ENCODE assay signal across 10 mouse cellular contexts in the genomic region with DNA sequence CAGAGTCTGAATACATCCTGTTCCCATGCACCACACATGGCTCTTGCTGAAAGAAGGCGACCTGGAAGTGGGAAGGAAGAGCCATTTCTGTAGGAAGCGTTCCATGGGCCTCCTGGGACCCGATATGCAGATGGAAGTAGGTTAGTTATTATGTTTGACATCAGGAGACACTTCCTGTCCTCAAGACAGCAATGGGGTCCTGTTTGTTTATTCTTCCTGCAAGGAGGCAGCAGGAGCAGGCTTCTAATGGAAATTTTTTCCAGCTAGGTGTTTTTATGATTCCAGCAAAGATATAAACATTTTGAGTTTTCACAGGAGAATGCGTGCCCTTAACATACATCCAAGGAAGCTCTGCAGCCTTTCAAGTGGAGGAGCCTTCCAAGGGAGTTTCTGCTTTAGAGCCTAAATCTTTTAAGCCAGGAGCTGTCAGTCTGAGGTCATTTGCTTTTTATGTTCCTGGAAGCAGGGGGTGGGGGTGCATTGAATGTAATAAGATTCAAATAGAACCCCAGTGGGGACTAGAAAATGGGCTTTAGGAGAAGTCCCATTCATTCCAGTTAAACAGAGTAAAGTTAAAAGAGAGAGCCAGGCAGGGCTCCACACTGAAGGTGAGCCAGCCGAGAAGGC.
DNase-seq lines count a peak whose midpoint lies in the region; ATAC-seq lines count a peak whose summit lies in the region.
"Had no signal": no experiment of that assay in that cellular context is flagged by ENCODE, and none has a peak within 500 bp of the region (broad histone marks: within the 10 kb centered on the region; RNA-seq: fewer than 3 reads in every experiment).

No protein-coding gene starts in this region.

- H3K27ac ChIP-seq in intestine, embryonic 15.5 days = peak overlapping the region; percentile 32; the same call in 1 of the 2 replicates
- no peak overlapping the region for H3K27ac ChIP-seq in intestine, embryonic 16.5 days (ENCODE audit: low read length)
- peak overlapping the region; percentile 76; the same call in 1 of the 2 replicates for H3K27ac ChIP-seq in forebrain, embryonic 14.5 days (ENCODE audit: low read depth, low read length)
- peak overlapping the region; percentile 86 for H3K27ac ChIP-seq in midbrain, embryonic 10.5 days (replicated peaks)
- H3K27ac ChIP-seq: embryonic facial prominence, embryonic 15.5 days had no signal

- no peaks in the 10 kb centered on the region for H3K9me3 ChIP-seq in intestine, embryonic 15.5 days
- H3K9me3 ChIP-seq in intestine, embryonic 16.5 days (ENCODE audit: control insufficient read depth, low read length) = no peaks in the 10 kb centered on the region
- H3K9me3 ChIP-seq in forebrain, embryonic 14.5 days (replicated peaks; ENCODE audit: control insufficient read depth, low read length) = no peaks in the 10 kb centered on the region
- H3K9me3 ChIP-seq in midbrain, embryonic 10.5 days (replicated peaks) = no peaks in the 10 kb centered on the region
- H3K9me3 ChIP-seq: embryonic facial prominence, embryonic 15.5 days had no signal

- WGBS in intestine, embryonic 15.5 days = 31% methylated on average over 5 of the region's 5 CpGs
- WGBS in intestine, embryonic 16.5 days = 22% methylated on average over 5 of the region's 5 CpGs
- 6% methylated on average over 5 of the region's 5 CpGs for WGBS in forebrain, embryonic 14.5 days
- WGBS in midbrain, embryonic 10.5 days = 20% methylated on average over 5 of the region's 5 CpGs

- no peak overlapping the region for H3K9ac ChIP-seq in intestine, embryonic 15.5 days
- no peak overlapping the region for H3K9ac ChIP-seq in intestine, embryonic 16.5 days (ENCODE audit: low read depth, low read length)
- H3K9ac ChIP-seq in forebrain, embryonic 14.5 days (ENCODE audit: low read length) = no peak overlapping the region
- H3K9ac ChIP-seq: embryonic facial prominence, embryonic 15.5 days had no signal

- H3K4me2 ChIP-seq in intestine, embryonic 15.5 days (replicated peaks) = no peak overlapping the region
- H3K4me2 ChIP-seq in intestine, embryonic 16.5 days (ENCODE audit: low read depth, low read length) = no peak overlapping the region
- H3K4me2 ChIP-seq in forebrain, embryonic 14.5 days (ENCODE audit: low read length) = peak overlapping the region; percentile 23
- H3K4me2 ChIP-seq: embryonic facial prominence, embryonic 15.5 days had no signal

- 0 out of 2 replicates have a peak, but pooled peaks cover 6% of the 10 kb centered on the region for H3K4me1 ChIP-seq in intestine, embryonic 15.5 days (replicated peaks)
- H3K4me1 ChIP-seq in intestine, embryonic 16.5 days (ENCODE audit: control insufficient read depth, insufficient read depth, low read length) = peaks cover 2% of the 10 kb centered on the region; the same call in 1 of the 2 replicates
- peaks cover 15% of the 10 kb centered on the region for H3K4me1 ChIP-seq in forebrain, embryonic 14.5 days (ENCODE audit: control insufficient read depth, insufficient read depth, low read length)
- peaks cover 24% of the 10 kb centered on the region for H3K4me1 ChIP-seq in midbrain, embryonic 10.5 days

- H3K36me3 ChIP-seq in intestine, embryonic 15.5 days = no peaks in the 10 kb centered on the region
- H3K36me3 ChIP-seq in intestine, embryonic 16.5 days (ENCODE audit: control insufficient read depth, insufficient read depth, low read length) = no peaks in the 10 kb centered on the region
- no peaks in the 10 kb centered on the region for H3K36me3 ChIP-seq in forebrain, embryonic 14.5 days (ENCODE audit: control insufficient read depth, insufficient read depth, low read length)
- H3K36me3 ChIP-seq in midbrain, embryonic 10.5 days = no peaks in the 10 kb centered on the region
- H3K36me3 ChIP-seq: embryonic facial prominence, embryonic 15.5 days had no signal

- no peaks in the 10 kb centered on the region for H3K27me3 ChIP-seq in intestine, embryonic 15.5 days (replicated peaks)
- H3K27me3 ChIP-seq in intestine, embryonic 16.5 days (replicated peaks; ENCODE audit: control insufficient read depth, insufficient read depth, low read length) = no peaks in the 10 kb centered on the region
- no peaks in the 10 kb centered on the region for H3K27me3 ChIP-seq in forebrain, embryonic 14.5 days (replicated peaks; ENCODE audit: control insufficient read depth, insufficient read depth, low read length)
- H3K27me3 ChIP-seq in midbrain, embryonic 10.5 days (ENCODE audit: low read depth, poor library complexity, severe bottlenecking) = no peaks in the 10 kb centered on the region
- H3K27me3 ChIP-seq: embryonic facial prominence, embryonic 15.5 days had no signal

- no peak overlapping the region for H3K4me3 ChIP-seq in intestine, embryonic 15.5 days (replicated peaks)
- no peak overlapping the region for H3K4me3 ChIP-seq in intestine, embryonic 16.5 days (ENCODE audit: low read length)
- H3K4me3 ChIP-seq in forebrain, embryonic 14.5 days (ENCODE audit: low read depth, low read length) = no peak overlapping the region
- peak overlapping the region; percentile 34 for H3K4me3 ChIP-seq in midbrain, embryonic 10.5 days
- H3K4me3 ChIP-seq: embryonic facial prominence, embryonic 15.5 days had no signal

- peak; percentile 56 for DNase-seq in forebrain, embryonic 14.5 days (ENCODE audit: low spot score)
- peak; percentile 21 for DNase-seq in midbrain, embryonic 10.5 days (ENCODE audit: low spot score)
- DNase-seq in yolk sac, embryonic 10.5 days (ENCODE audit: low spot score) = peak; percentile 9
- no peak for DNase-seq in layer of hippocampus, postnatal 10 days (ENCODE audit: low spot score in 2 of 2)
- no peak for DNase-seq in kidney, postnatal 10 days
- DNase-seq: cerebellum, adult 11 months; lung, postnatal 36 days had no signal

- no peak for ATAC-seq in intestine, embryonic 15.5 days
- ATAC-seq in intestine, embryonic 16.5 days = no peak
- ATAC-seq in forebrain, embryonic 14.5 days = peak; percentile 53; the same call in 1 of the 2 replicates

Comparison
In these comparisons a context has a peak if more than half of its experiments do, and no peak if none do; other contexts are left out.
1. DNase-seq: peak in forebrain, embryonic 14.5 days (single experiment), midbrain, embryonic 10.5 days (single experiment) and yolk sac, embryonic 10.5 days (single experiment); none in layer of hippocampus, postnatal 10 days (0 of 2) and kidney, postnatal 10 days (single experiment).